Mouse (Mus musculus) frontal cortex, postnatal 14 days (tissue): ENCODE data around the gene Cdh5.
"Not testable (repeated sequence)": the region's sequence is repeated elsewhere in the genome, so short reads cannot be mapped to it uniquely, and the experiment has no call there.

Experiments
- DNase-seq, 2 experiments: peaks; one replicate each; pipeline ENCODE4 v3.0.0; 2022; ENCODE audit warnings: low spot score in 2 of 2

Cdh5 gene

DNA sequence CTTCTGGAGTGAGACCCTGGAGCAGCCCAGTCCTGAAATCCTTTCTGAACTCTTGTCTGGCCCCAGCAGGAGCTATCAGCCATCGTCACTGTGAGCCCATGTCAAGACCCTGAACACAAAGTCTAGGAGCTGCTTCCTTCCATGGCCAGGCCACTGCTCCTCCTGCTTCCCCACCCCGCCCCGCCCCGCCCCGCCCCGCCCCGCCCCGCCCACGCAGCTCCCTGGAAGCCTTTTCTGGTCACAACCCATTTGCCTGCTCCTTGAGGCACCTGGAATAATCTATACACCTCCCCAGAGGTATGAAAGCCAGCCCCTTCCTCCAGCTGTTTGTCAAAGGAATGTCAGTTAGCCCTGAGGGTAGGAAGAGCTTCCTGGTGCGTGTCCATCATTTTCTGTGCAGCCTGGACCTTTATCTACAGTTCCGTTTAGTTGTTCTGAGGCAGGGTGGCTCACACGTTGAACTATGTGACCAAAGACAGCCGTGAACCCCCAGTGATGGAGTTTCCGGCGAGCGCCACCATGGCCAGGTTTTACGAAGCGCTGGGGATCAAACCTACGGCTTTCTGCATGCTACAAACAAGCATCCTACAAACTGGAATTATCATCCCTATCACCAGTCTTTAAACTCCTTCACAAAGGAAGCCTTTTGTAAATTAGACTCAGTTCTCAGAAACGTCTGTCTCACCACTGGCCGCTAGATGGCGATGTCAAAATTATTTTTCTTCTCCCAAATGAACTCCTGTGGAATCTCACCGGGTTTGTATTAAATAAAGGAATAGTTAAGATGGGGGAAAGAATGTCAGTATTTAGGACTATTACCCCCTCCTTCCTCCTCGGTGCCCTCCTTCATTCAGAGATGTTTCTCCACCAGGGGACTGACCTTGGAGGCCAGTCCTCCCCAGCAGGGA is 10.2 kb upstream of the Cdh5 start:
- DNase-seq: peak in 1 of 2 experiments; percentile 51

DNA sequence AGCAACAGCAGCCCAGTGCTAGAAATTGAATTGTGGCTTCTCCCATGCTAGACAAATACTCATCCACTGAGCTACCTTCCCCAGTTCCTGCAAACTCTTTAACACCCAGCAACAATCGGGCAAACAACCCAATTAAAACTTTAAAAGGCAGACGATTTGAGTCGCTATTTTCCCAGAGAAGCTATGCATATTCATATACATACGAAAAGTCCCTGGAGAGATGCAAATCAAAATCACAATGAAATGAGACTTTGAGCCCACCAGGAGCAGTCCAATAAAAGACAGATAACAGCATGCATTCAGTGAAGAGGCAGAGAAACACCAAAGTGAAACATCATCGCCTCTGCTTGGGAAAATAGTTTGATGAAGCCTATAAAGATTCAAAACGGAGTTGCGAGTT is 8.1 kb upstream of the Cdh5 start:
- no peak for DNase-seq

DNA sequence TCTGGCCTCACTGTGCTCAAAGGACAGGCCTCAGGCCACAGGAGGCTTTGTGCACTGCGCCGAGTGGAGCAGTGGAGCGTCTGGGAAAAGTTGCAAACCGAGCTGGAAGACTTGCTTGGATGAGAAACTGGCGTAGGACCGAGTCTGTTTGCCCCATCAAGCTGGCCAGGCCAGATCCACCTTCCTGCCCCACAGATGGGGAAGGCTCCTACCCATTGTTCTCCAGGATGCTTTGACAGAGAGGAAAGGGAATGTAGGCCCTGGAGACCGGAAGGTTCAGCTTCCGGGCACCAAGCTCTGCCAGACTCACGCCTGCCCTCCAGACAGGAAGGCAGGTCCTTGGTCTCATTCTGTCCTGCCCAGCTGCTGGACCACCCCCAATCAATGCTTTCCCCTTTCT is 5.8 kb upstream of the Cdh5 start:
- DNase-seq: no peak

DNA sequence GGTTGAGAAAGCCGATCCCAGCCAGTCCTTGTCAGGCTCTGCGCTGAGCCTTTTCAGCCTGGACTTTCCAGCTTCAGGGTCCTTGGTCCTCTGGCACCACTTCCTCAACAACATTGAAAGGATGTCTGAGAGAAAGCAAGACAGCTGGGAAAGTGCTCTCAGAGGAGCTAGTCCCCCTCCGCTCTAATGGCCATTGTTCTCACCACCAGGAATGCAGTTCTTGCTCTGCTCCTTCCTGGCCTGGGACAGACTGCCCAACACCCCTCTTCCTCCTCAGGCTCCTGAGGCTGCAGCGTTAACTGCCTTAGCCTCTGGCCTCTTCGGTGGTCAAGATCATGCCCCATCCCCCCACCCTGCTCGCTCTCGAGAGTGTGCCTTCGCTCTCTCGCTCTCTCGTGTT is 4.8 kb upstream of the Cdh5 start:
- DNase-seq: no peak

DNA sequence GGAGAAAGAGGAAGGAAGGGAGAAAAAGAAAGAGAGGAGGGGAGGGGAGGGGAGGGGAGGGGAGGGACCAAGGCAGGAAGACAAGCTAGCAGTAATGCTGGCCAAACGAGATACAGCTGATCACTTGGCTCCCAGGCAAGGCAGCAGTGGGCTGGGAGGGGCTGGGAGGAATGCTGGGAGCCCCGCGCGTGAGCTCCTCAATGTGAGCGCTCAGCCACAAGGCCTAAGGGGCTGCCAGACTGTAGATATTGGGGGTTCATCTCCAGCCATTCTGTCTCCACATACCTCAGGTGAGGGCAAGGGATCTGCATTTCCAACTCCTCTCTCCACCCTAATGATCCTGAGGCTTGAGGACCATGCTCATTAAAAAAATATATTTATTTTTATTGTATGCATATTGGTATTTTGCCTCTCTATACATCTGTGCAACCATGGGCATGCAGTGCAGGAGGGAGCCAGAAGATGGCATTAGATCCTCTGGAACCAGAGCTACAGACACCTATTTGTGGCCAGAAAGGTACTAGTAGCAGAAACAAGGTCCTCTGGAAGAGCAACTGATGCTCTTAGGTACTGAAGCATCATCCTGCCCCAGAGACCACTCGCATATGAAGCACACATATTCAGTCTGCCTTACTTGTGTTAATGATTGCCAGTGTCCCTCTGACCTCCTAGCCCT is 2.6 kb upstream of the Cdh5 start:
- no peak for DNase-seq

DNA sequence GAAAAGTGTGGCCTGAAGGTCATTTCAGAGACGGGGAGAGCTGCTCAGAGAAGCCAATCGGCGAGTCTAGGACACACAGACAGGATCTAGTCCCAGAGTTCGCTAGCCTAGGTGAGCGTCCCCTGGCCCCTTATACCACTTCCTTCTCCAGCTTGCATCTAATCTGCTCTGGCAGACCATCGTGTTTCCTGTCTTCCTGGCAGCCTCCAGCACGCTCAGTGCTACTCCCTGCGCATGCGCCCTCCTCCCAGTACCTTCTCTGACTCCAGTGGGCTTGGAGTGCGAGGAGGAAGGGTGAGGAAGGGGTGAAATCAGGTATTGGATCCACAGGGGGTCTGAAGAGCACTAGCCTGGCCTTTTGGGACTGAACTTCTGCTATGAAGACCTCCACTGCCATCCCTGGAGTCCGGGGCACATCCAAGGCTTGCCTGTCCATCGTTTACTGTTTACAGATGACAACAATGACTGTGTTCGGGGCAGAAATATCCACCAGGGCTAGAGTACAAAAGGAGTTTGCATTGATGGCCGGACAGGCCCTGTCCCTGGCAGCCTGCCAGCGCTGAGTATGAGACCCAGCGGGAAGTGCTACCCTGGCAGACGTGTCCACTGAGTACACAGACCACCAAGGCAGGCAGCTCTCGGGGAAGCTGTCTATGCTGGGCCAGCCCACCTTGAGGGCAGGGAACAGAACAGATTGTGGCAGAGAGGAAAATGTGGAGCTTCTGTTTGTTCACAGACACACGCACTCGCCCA is 1.9 kb upstream of the Cdh5 start:
- DNase-seq: no peak

DNA sequence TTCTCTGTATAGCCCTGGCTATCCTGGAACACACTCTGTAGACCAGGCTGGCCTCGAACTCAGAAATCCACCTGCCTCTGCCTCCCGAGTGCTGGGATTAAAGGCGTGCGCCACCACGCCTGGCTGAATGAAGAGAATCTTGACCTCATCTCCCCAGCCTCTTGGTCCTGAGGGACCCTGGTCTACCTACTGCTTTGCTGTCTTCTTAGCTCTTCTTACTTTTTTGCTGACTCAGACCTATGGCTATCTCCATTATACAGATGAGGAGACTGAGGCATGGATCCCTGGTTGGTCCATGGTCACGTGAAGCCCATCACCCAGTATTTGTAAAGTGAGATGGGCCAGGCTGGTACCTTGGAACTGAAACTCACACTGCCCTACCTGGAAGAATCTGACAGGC is 701 bp upstream of the Cdh5 start:
- DNase-seq: not testable (repeated sequence)

DNA sequence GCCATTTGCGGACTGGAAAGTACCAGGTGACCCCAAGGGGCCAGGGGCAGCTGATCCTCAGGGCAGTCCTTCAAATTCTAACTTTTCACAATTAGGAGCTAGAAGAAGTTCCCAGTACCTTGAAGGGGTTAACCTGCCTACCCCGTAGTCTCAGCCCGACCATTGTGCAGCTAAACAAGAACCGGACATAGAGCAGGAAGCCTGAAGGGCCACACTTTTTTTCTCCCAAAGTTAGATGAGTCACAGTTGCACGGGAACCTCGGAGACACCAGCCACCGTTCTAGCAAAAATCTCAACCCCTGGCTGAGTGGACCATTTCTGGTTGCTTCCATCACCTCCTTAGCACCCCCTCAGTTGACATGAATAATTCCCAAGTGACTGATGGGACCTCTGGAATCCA is 2.0 kb downstream of the Cdh5 start:
- no peak for DNase-seq

DNA sequence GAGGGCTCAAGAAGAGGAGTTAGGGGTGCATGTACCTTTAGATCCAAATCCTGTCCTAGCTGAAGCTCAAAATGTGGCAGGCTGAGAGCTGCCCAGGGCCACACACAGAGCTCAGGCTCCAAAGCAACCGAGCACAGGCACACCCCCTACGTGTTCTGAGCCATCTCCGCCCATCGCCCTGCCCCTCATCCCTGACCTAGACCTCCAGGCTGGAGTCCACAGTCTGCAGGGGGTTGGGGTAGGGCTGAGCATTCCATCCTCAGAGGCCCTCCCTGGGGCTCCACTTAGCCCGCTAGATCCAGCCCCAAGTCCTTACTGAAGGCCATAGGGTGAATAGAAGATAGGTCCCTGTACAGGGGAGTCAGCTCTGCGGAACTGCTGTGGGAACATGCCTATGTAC is 4.3 kb downstream of the Cdh5 start:
- no peak for DNase-seq

DNA sequence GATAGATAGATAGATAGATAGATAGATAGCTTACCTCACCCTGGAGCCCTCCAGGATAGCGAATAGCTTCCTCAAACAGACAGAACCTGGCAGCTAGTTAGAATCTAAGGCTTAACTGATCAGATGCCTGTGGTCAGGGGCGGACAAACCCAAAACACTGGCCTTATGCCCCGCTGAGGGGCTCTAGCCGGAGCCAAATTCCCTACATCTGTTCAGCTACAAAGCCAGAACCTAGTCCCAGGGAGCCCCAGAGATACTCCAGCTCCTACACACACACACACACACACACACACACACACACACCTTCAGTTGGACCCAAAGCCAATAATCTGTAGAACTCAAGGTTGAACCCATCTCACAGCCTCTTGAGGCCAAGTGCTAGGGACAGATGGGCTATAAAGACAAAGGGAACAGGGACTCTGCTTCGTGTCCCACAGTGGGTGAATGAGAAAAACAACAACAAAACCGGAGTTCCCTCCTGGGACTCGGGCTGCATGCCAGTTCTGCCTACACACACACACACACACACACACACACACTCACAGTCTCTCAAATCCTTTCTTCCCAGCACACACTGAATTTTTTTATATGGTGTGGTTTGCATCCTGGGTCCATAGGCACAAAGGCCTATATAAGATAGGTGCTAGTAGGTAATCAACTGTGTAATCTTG is 5.0 kb downstream of the Cdh5 start:
- DNase-seq: no peak

DNA sequence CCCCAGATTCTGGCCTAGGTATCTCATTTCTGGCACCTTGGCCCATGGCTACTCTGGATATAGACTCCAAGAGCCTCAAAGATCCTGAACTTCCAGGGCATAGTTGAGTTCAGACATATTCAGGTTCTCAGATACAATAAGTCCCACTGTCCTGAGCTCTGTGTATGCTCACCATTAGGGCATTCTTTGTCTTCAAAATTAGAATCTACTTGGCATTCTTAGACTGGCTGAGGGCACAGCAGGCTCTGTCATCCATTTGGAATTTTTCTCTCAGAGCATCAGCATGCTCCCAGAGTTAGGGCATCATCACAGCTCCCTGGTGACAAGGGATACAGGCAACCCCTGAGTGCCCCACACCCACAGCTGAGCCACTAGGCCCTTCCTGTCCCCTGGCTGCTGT is 5.7 kb downstream of the Cdh5 start:
- no peak for DNase-seq

DNA sequence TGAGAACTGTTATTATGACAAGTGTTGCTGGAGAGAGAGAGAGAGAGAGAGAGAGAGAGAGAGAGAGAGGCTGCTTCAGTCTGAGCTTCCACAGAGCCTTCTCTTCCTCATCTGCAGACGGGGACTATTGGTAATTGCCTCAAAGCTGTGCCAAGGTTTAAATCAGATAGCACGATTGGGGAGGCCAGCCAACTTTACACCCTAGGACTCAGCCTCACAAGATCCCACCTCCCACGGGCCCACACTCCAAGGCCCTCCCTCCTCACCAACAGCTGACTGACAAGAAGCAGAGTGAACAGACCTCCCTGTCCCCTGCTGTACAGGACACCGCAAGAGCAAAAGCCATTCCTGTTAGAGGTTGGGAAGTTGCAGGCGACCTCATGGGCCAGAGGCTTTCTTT is 6.6 kb downstream of the Cdh5 start:
- DNase-seq: no peak

DNA sequence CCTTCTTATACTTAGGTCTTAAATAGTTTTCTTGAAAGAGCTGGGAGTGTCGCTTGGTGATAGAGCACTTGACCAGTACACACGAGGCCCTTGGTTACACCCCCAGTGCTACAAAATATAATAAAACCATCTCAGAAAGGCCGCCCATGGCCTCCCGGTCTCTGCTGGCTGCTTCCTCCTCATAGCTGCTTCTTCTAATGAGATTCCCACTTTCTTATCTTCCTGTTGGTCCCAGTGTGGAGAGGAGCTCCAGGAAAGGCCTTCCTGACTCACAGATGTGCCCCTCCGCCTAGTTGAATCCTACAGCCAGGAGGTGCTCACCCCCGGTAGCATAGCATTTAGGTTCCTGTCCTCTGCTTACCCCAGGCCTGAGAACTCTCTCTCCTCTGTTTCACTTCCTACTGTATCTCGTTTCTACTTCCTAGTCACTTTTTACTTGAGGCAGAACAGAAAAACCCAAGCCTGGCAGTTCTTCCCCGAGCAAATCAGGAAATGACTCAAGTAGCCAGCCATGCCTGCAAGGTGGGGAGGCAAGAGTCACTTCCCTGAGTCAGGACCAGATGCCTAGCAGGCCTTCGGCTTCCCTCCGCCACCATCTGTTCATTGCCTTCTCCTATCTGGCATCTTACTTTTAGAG is 9.2 kb downstream of the Cdh5 start:
- DNase-seq: no peak

DNA sequence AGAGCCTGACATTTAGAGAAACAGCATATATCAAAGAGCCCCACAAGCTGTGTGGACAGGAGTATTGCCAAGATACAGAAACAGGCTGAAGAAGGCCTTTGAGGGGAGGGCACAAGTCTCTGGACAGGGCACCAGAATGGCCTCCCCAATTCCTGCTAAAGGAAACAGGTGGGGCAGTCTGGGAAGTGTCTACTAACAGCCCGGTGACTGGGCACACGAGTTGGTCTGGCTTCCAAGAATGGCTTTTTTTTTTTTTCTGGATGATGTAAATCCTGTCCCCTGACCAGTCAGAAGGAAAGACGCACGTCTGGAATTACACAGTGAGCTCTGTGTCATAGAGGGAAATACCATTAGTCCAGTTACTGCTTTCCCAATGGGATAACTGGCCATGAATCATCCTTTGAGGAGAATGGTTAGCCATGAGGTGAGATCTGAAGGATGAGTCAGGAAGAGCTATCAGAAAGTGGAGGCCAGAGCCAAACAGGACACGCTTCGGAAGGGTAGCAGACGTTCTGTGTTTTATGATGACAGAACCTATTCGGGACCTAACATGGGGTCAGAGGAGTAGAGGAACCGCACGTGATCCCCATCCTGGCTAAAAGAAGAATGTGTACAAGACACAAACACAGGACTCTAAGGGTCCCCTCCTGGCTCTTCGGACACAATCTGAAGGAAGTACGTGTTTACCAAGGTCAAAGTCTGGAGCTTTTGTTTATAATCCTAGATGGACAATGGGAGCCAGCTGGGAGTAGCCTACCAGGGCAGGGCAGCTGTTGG is 20.4 kb downstream of the Cdh5 start:
- no peak for DNase-seq

DNA sequence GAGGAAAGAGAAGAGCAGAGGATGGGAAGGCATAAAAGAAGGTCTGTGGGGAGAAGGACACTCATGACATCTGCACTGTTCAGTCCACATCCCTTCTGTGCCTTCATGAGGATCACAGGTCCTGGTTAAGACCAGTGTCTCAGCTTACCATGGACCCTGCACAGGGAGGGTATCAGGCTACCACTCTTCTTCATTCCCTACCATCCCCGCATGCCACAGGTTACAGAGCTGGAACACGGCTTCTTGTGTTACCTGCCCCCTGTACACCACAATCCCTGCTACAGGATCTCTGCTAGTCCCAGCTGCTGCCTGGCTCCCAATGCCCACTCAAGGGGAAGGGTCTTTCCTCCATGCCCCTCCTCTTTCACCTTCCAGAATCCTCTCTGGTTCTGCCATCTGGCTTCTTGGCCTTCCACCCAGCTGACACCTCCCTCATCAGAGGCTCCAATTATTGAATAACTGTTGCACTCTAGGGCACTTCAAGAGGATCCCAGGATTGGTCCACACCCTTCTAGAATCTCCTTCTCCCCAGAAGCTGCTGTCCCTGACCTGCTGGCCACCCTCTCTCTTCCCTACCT is 21.7 kb downstream of the Cdh5 start:
- DNase-seq: no peak

DNA sequence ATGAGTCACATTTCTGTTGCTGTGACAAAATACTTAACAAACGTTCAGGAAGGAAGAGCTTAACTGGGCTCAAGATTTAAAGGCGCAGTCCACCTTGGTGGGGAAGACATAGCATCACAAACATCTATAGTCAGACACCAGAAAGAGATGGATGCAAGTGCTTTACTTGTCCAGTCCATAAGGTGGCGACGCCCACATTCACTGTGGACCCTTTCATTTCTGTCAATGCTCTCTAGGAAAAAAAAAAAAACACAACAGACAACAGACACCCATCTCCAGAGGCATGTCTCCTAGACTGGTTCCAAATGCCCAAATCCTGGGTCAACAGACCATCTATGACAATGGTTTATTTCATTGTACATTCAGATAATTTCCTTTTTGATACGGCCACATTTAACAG is 23.1 kb downstream of the Cdh5 start:
- no peak for DNase-seq

DNA sequence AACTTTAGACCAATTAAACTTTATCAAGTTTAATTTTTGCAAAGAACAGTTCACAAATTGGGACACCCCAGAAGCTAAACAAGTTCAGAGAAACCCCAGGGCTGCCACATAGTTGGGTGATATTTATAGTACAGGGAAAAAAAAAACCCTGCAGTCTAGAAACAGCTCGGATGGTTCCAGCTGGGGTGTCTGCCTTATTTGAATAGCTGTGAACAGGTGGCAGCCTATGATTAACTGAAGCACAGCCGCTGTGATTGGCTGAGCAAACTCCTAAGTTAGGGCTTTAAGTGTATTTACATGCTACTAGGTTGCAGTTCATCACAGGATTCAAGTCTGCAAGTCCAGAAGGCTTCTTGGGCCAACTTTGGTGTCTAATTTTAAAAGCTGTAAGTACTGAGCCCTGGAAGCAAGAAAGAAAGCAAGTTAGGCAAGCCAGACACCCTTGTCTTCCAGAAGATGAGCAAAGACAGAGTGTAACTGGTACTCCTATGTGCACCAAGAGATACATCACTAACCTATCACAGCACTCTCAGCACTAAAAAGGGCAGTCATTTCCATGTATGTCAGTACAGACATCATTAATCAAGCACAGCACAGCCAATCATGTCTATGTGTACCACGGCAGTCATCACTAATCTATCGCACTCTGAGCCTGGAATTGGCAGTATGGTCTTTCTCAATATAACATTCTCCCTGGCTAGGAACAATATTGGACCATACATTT is 25.9 kb downstream of the Cdh5 start:
- peak; percentile 50 to 75 for DNase-seq

DNA sequence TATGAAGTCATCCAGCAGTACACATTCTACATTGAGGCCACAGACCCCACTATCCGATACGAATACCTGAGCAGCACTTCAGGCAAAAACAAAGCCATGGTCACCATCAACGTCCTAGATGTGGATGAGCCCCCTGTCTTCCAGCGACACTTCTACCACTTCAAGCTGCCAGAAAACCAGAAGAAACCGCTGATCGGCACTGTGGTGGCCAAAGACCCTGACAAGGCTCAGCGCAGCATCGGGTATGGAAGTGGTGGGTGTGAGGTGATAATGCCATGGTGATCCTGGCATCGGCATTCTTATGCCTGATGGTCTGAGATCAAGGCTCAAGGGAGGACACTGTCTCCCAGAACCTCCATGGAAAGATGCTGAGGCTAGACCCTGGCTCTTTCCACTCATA is 29.5 kb downstream of the Cdh5 start:
- no peak for DNase-seq

DNA sequence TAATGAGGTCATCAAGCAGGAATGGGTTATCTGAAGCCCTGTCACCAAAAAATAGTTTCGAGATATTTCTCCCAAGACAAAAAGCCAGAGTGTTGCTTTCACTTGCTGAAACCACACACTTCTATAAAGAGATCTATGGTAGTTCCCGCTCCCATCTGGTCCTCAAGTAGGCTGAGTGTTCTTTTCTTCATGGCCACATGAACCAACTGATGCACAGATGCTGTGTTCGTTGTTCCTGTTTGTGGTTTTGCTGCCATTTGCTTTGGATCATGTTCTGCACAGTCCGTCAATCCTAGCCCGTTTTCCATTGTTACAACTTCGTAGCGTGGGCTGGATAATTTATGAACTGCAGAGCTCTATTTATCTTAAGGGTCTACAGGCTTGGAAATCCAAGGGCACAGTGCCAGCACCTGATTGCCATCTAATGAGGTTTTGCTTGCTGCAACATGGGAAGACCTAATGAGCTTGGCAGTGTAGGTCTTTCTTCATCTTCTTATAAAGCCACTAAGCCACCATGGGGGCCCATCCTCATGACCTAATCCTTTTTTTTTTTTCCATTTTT is 30.1 kb downstream of the Cdh5 start:
- DNase-seq: no peak
